Mouse (Mus musculus) embryo, embryonic 9.5 days (tissue): Measurements from ENCODE around the gene Klhl20.
"Not testable (repeated sequence)": the region's sequence is repeated elsewhere in the genome, so short reads cannot be mapped to it uniquely, and the experiment has no call there.

ENCODE experiments used
- DNase-seq: peaks from one replicate; pipeline ENCODE4 v3.0.0-alpha.2; 2017; ENCODE audit errors: extremely low spot score

Gene Klhl20

GRCm38 (mm10) chr1:161130726-161131664, at the start of gene Klhl20:
Klhl20 (minus strand) TSS chr1:161131511.
- peak; percentile 94 for DNase-seq

- DNase-seq = peak; percentile 33
Measured at GRCm38 (mm10) chr1:161180674-161181073, 49.4 kb upstream of the Klhl20 start.

GRCm38 (mm10) chr1:161170651-161171050, 39.3 kb upstream of the Klhl20 start:
- peak; percentile 76 for DNase-seq

GRCm38 (mm10) chr1:161160266-161160665, 29.0 kb upstream of the Klhl20 start:
- DNase-seq = no peak

GRCm38 (mm10) chr1:161159214-161159613, 27.9 kb upstream of the Klhl20 start, which contains the start of gene Tex50:
Tex50 (minus strand) TSS chr1:161159314.
- DNase-seq = no peak

- DNase-seq = no peak
Measured at GRCm38 (mm10) chr1:161156546-161156945, 25.2 kb upstream of the Klhl20 start.

- no peak for DNase-seq
Measured at GRCm38 (mm10) chr1:161151098-161151497, 19.8 kb upstream of the Klhl20 start.

GRCm38 (mm10) chr1:161147888-161148287, 16.6 kb upstream of the Klhl20 start:
- no peak for DNase-seq

- not testable (repeated sequence) for DNase-seq
Measured at GRCm38 (mm10) chr1:161145611-161146010, 14.3 kb upstream of the Klhl20 start.

GRCm38 (mm10) chr1:161143216-161143615, 11.9 kb upstream of the Klhl20 start:
- no peak for DNase-seq

GRCm38 (mm10) chr1:161142531-161143159, 11.3 kb upstream of the Klhl20 start, which contains the start of gene Ankrd45:
Ankrd45 (plus strand) TSS chr1:161142691.
- DNase-seq = peak; percentile 77

GRCm38 (mm10) chr1:161140026-161140762, 8.9 kb upstream of the Klhl20 start:
- no peak for DNase-seq

GRCm38 (mm10) chr1:161139496-161139895, 8.2 kb upstream of the Klhl20 start:
- DNase-seq = no peak

- DNase-seq = no peak
Measured at GRCm38 (mm10) chr1:161126461-161126860, 4.8 kb downstream of the Klhl20 start.

GRCm38 (mm10) chr1:161122661-161123418, 8.5 kb downstream of the Klhl20 start:
- DNase-seq = no peak

- no peak for DNase-seq
Measured at GRCm38 (mm10) chr1:161114591-161114990, 16.7 kb downstream of the Klhl20 start.

- no peak for DNase-seq
Measured at GRCm38 (mm10) chr1:161109216-161109615, 22.1 kb downstream of the Klhl20 start.

- no peak for DNase-seq
Measured at GRCm38 (mm10) chr1:161103842-161104241, 27.5 kb downstream of the Klhl20 start.

GRCm38 (mm10) chr1:161099721-161100405, 31.4 kb downstream of the Klhl20 start:
- DNase-seq = no peak

- no peak for DNase-seq
Measured at GRCm38 (mm10) chr1:161077243-161077642, 54.1 kb downstream of the Klhl20 start.

- no peak for DNase-seq
Measured at GRCm38 (mm10) chr1:161076238-161076637, 55.1 kb downstream of the Klhl20 start.
